ENCODE assay signal across 8 mouse cellular contexts in genomic region chr10:20313447-20313846, GRCm38 (mm10). TPM values are rescaled to one million over a fixed set of nuclear protein-coding genes. Genes with fewer than 3 reads are reported as not detected.
A peak's percentile ranks its signal among the peaks of the same experiment; 100 is the strongest.
DNase-seq lines count a peak whose midpoint lies in the region; ATAC-seq and TF ChIP-seq lines count a peak whose summit lies in the region.

No protein-coding gene starts in this region.

- no peaks in the 10 kb centered on the region for H3K9me3 ChIP-seq in heart, embryonic 13.5 days
- H3K9me3 ChIP-seq in G1E (replicated peaks) = no peaks in the 10 kb centered on the region
- no peaks in the 10 kb centered on the region for H3K9me3 ChIP-seq in hindbrain, embryonic 10.5 days
- no peaks in the 10 kb centered on the region for H3K9me3 ChIP-seq in midbrain, embryonic 11.5 days (ENCODE audit: control insufficient read depth, low read length)

- peak overlapping the region; percentile 78 for H3K4me2 ChIP-seq in heart, embryonic 13.5 days
- H3K4me2 ChIP-seq in midbrain, embryonic 11.5 days = peak overlapping the region; percentile 49

- peak overlapping the region; percentile 100 for H3K27ac ChIP-seq in heart, embryonic 13.5 days (replicated peaks)
- H3K27ac ChIP-seq in hindbrain, embryonic 10.5 days = peak overlapping the region; percentile 99
- no peak overlapping the region for H3K27ac ChIP-seq in midbrain, embryonic 11.5 days (ENCODE audit: low read depth, low read length)

- peak overlapping the region; percentile 88 for H3K4me3 ChIP-seq in heart, embryonic 13.5 days
- H3K4me3 ChIP-seq in G1E (ENCODE audit: low read depth, low read length) = peak overlapping the region; percentile 95
- H3K4me3 ChIP-seq in hindbrain, embryonic 10.5 days = peak overlapping the region; percentile 77
- H3K4me3 ChIP-seq in midbrain, embryonic 11.5 days (ENCODE audit: low read depth, low read length) = peak overlapping the region; percentile 70

- ATAC-seq in heart, embryonic 13.5 days (ENCODE audit: extremely low read depth, insufficient number of reproducible peaks, low FRiP score, low TSS enrichment) = no peak
- ATAC-seq in G1E (ENCODE audit: extremely low read depth, insufficient number of reproducible peaks, low FRiP score, poor library complexity, severe bottlenecking) = no peak
- ATAC-seq in midbrain, embryonic 11.5 days (ENCODE audit: low FRiP score) = no peak

- no peaks in the 10 kb centered on the region for H3K27me3 ChIP-seq in heart, embryonic 13.5 days (replicated peaks)
- no peaks in the 10 kb centered on the region for H3K27me3 ChIP-seq in G1E (ENCODE audit: insufficient read depth, low read length)
- no peaks in the 10 kb centered on the region for H3K27me3 ChIP-seq in hindbrain, embryonic 10.5 days (ENCODE audit: insufficient read depth, poor library complexity, severe bottlenecking)
- no peaks in the 10 kb centered on the region for H3K27me3 ChIP-seq in midbrain, embryonic 11.5 days (ENCODE audit: control insufficient read depth, insufficient read depth, low read length)

- TF ChIP-seq CTCF in G1E (IDR thresholded peaks at IDR 0.05; ENCODE audit: low read depth, low read length) = no peak

- H3K4me1 ChIP-seq in heart, embryonic 13.5 days = peaks cover 46% of the 10 kb centered on the region
- H3K4me1 ChIP-seq in G1E (ENCODE audit: insufficient read depth, low read depth, low read length) = peaks cover 35% of the 10 kb centered on the region
- H3K4me1 ChIP-seq in hindbrain, embryonic 10.5 days (replicated peaks) = peaks cover 22% of the 10 kb centered on the region
- peaks cover 10% of the 10 kb centered on the region for H3K4me1 ChIP-seq in midbrain, embryonic 11.5 days (ENCODE audit: control insufficient read depth, insufficient read depth, low read length)

- 36% methylated on average over 13 of the region's 13 CpGs for WGBS in heart, embryonic 13.5 days
- WGBS in hindbrain, embryonic 10.5 days = 49% methylated on average over 13 of the region's 13 CpGs
- WGBS in midbrain, embryonic 11.5 days = 46% methylated on average over 13 of the region's 13 CpGs

- H3K36me3 ChIP-seq in heart, embryonic 13.5 days = peaks cover 24% of the 10 kb centered on the region
- H3K36me3 ChIP-seq in G1E (replicated peaks) = peaks cover 19% of the 10 kb centered on the region
- peaks cover 30% of the 10 kb centered on the region for H3K36me3 ChIP-seq in hindbrain, embryonic 10.5 days
- H3K36me3 ChIP-seq in midbrain, embryonic 11.5 days (ENCODE audit: control insufficient read depth, insufficient read depth, low read length) = no peaks in the 10 kb centered on the region

- H3K9ac ChIP-seq in heart, embryonic 13.5 days = peak overlapping the region; percentile 95
- peak overlapping the region; percentile 88 for H3K9ac ChIP-seq in midbrain, embryonic 11.5 days (ENCODE audit: low read length)

- no peak for DNase-seq in heart, postnatal 25 days (ENCODE audit: low spot score)
- no peak for DNase-seq in G1E (ENCODE audit: low spot score)
- DNase-seq in hindbrain, embryonic 10.5 days (ENCODE audit: low spot score) = no peak
- DNase-seq in midbrain, embryonic 11.5 days (ENCODE audit: low spot score, missing footprints) = no peak
- no peak for DNase-seq in adrenal gland, adult 18-20 months (ENCODE audit: low spot score in 2 of 2)
- no peak for DNase-seq in right cerebral cortex, postnatal 10 days (ENCODE audit: low spot score in 2 of 2)
- DNase-seq in right cerebral cortex, adult 18-20 months = no peak

- intact Hi-C loops in heart, postnatal 25 days (cut with DNase I) = loop anchor here (5.0 kb wide), 1 partner anchor 639 kb away; the partner anchor contains the start of gene Ahi1

RNA-seq across cellular contexts. Expression of gene Bclaf1, which starts 1.2 kb away (rescaled TPM):
- polyA plus RNA-seq in heart, embryonic 13.5 days (2015; fragmentation: Nextera tagmentation; extraction: Ambion mirVana) = 71.9 and 76.9 TPM in 2 replicates
- 10 to 100 TPM; 45.5 to 58.2 TPM for total RNA-seq in heart, postnatal 25 days (2021)
- total RNA-seq in G1E (2014; fragmentation: Nextera tagmentation) (230 and 248 TPM in 2 replicates), G1E (2017) (339 and 407 TPM in 2 replicates)
- 23.4 and 27.8 TPM in 2 replicates for polyA plus RNA-seq in G1E (2012)
- polyA plus RNA-seq in hindbrain, embryonic 10.5 days (2016; fragmentation: Nextera tagmentation; extraction: Ambion mirVana) = 124 and 155 TPM in 2 replicates
- 176 and 188 TPM in 2 replicates for polyA plus RNA-seq in midbrain, embryonic 11.5 days (2014; fragmentation: Nextera tagmentation; extraction: Ambion mirVana)
- total RNA-seq in adrenal gland, adult 18-20 months (2021) = 100 to 1,000 TPM in 1 of 2 experiments, 10 to 100 TPM in 1; 83.8 to 128 TPM

RNA-seq across cellular contexts. Expression of gene Mtfr2, which starts 34.1 kb away (rescaled TPM):
- polyA plus RNA-seq in heart, embryonic 13.5 days (2015; fragmentation: Nextera tagmentation; extraction: Ambion mirVana) = 1.5 and 1.7 TPM in 2 replicates
- total RNA-seq in heart, postnatal 25 days (2021) = under 1 TPM in 1 of 2 experiments, not detected in 1; 0.16 TPM
- total RNA-seq in G1E (2014; fragmentation: Nextera tagmentation) (22.7 and 34.2 TPM in 2 replicates), G1E (2017) (14.6 and 15.9 TPM in 2 replicates)
- 10.1 and 14.5 TPM in 2 replicates for polyA plus RNA-seq in G1E (2012)
- 2.7 and 4.3 TPM in 2 replicates for polyA plus RNA-seq in hindbrain, embryonic 10.5 days (2016; fragmentation: Nextera tagmentation; extraction: Ambion mirVana)
- 1.4 TPM in 2 replicates for polyA plus RNA-seq in midbrain, embryonic 11.5 days (2014; fragmentation: Nextera tagmentation; extraction: Ambion mirVana)
- under 1 TPM; 0.54 to 0.63 TPM for total RNA-seq in adrenal gland, adult 18-20 months (2021)
